Mouse (Mus musculus) ZHBTc4 (cell line): ENCODE data around the gene Acsf2.

ENCODE experiments used
- DNase-seq: peaks from one replicate; pipeline ENCODE4 v3.0.0-alpha.2; 2011; ENCODE audit warnings: low read depth, low spot score

The Acsf2 gene

GRCm38 (mm10) chr11:94548041-94548784 is 53.5 kb downstream of the Acsf2 start:
- DNase-seq, result no peak

GRCm38 (mm10) chr11:94547271-94547670 is 54.4 kb downstream of the Acsf2 start:
- no peak for DNase-seq

- peak; percentile 44 for DNase-seq
Observed at GRCm38 (mm10) chr11:94546381-94546780, 55.3 kb downstream of the Acsf2 start.

DNA sequence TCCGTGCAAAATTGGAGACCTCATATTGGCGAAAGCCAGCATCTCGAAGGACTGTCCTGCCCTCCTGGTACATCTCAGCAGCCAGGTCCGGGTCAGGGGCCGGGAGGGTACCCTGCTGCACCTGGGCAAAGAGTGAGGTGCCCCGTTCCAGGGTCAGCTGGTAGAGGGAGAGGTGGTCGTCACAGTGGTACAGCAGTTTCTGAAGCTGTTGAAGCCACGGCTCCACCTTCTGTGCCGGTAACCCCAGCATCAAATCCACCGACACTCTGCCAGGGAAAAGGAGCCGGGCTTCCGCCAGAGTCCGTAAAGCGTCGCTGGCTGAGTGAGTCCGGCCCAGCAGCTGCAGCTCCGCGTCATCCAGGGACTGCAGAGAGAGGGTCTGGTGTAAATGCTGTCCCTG is 57.2 kb downstream of the Acsf2 start:
- no peak for DNase-seq

- DNase-seq, result peak; percentile 66
Observed at GRCm38 (mm10) chr11:94543932-94544331, 57.7 kb downstream of the Acsf2 start.

GRCm38 (mm10) chr11:94543344-94543743 is 58.3 kb downstream of the Acsf2 start:
- DNase-seq, result no peak

- no peak for DNase-seq
Observed at GRCm38 (mm10) chr11:94542400-94542799, 59.3 kb downstream of the Acsf2 start.

- DNase-seq, result no peak
Observed at GRCm38 (mm10) chr11:94539761-94540160, 61.9 kb downstream of the Acsf2 start.

DNA sequence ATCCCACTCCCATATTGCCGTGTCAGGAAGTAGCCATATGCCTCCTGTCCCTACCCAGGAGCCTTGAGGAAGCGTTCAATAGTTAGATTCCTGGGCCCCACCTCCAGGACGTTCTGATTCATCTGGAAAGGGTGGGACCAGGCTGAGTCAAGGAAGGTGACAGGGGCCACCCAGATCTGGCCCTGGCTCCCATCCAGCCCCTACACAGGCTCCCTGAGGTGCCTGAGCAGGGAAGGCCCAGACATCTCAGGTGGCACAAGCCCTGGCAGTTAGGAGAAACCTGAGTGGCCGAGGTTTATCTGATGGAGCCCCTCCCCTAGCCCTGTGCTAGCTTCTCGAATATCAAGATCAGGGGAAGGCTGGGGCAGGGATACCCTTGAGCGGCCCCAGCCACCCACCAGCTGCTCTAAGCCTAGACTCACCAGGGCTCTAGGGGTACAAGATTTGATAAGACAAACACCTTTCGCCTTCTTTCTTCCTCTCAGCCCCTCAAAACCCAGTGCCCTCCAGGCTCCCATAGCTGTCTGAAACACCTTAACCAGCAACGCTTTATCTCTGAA is 62.9 kb downstream of the Acsf2 start:
- DNase-seq, result no peak

GRCm38 (mm10) chr11:94533171-94533570 is 68.5 kb downstream of the Acsf2 start:
- no peak for DNase-seq

DNA sequence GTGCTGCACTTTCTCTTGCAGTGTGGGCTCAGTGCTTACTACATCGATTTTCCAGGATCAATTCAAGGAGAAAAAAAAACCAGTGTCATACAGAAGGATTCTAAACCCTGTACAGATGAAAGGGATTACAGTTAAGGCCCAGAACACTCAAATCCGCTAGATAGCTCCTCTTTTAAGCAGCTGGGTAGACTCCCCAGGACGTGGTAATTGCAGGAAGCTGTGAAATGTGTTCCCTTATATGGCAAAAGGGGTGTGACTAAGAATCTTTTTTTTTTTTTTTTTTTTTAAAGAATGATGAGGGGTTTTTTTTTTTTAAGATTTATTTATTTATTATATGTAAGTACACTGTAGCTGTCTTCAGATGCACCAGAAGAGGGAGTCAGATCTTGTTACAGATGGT is 72.8 kb downstream of the Acsf2 start:
- DNase-seq, result no peak

GRCm38 (mm10) chr11:94526171-94526879 is 75.3 kb downstream of the Acsf2 start:
- DNase-seq, result peak; percentile 44

- DNase-seq, result peak; percentile 67
Observed at GRCm38 (mm10) chr11:94521219-94521843, 80.3 kb downstream of the Acsf2 start, which contains the start of gene Mycbpap. Gene Mycbpap, minus strand, starts transcription at chr11:94521742.

DNA sequence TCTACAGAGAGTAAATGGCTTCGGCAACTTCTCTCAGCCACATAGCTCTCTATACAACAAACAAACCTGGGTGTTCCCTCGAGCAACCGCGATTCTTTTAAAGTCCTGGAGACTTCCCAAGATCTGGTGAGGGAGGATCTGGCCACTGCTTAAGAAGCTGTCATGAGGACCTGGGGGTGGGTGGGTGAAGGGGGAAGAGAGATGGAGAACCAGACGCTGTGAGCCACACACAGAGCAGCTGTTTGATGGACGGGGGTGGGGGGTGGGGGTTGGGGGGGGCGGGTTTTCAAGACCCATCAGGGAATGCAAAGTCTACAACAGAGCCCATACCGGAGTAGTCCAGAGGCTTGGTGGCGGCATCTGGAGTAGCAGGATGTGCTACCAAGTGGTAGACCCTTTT is 88.2 kb downstream of the Acsf2 start:
- DNase-seq, result no peak

DNA sequence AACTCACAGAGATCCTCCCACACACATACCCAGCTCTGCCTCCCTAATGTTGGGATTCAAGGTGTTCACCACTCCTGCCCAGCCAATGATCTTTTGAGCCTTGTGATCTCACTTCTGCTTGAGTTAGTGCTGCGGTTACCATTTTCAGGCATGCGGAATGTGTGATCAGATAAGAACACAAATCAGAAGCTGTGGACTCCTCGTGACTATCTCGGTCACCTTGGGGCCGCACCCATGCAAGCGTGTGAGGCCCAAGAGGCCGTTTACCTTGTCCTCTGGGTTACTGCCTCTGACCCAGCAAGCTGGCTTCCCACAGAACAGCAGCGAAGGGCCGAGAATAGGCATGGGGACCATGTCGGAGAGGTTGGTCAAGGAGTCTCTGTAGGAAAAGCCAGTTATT is 92.7 kb downstream of the Acsf2 start:
- DNase-seq, result no peak
